Mouse (Mus musculus) midbrain, embryonic 11.5 days (tissue): ENCODE measurements at regions not wholly inside any gene's neighbourhood (a gene's known extent, or its start where the extent isn't known, plus 50 kb on each side); places are given as distances from the start of the nearest gene placed in this dataset.
"Not testable (repeated sequence)": the region's sequence is repeated elsewhere in the genome, so short reads cannot be mapped to it uniquely, and the experiment has no call there.

Experiments
- ATAC-seq: fragments of 200-750 bp; cut with Nextera tagmentation; 2 replicates; pipeline ENCODE4 v1.8.0; 2017; ENCODE audit warnings: moderate TSS enrichment, moderate library complexity; ENCODE audit not compliant: low FRiP score
- DNase-seq: peaks from one replicate; pipeline ENCODE4 v3.0.0; 2015; ENCODE audit warnings: low spot score; ENCODE audit errors: missing footprints
- H3K27ac ChIP-seq: fragments of 300-500 bp; sonication (generic); 2 replicates; pipeline ENCODE4 v1.5.1; 2014; ENCODE audit warnings: low read depth, low read length
- H3K27me3 ChIP-seq: fragments of 300-500 bp; sonication (generic); 2 replicates; pipeline ENCODE4 v1.6.1; 2014; ENCODE audit warnings: mild to moderate bottlenecking, low read length, moderate library complexity, mixed read lengths; ENCODE audit not compliant: control insufficient read depth, insufficient read depth
- H3K36me3 ChIP-seq: fragments of 300-500 bp; sonication (generic); 2 replicates; pipeline ENCODE4 v1.6.1; 2014; ENCODE audit warnings: mild to moderate bottlenecking, low read length, moderate library complexity, mixed read lengths; ENCODE audit not compliant: control insufficient read depth, insufficient read depth
- H3K4me1 ChIP-seq: fragments of 300-500 bp; sonication (generic); 2 replicates; pipeline ENCODE4 v1.6.1; 2014; ENCODE audit warnings: low read length; ENCODE audit not compliant: control insufficient read depth, insufficient read depth
- H3K4me2 ChIP-seq: fragments of 300-500 bp; sonication (generic); 2 replicates; pipeline ENCODE4 v1.6.1; 2014; ENCODE audit warnings: mild to moderate bottlenecking, moderate library complexity
- H3K4me3 ChIP-seq: fragments of 300-500 bp; sonication (generic); 2 replicates; pipeline ENCODE4 v1.5.1; 2014; ENCODE audit warnings: low read depth, low read length
- H3K9ac ChIP-seq: fragments of 300-500 bp; sonication (generic); 2 replicates; pipeline ENCODE4 v1.6.1; 2014; ENCODE audit warnings: low read length
- H3K9me3 ChIP-seq: fragments of 300-500 bp; sonication (generic); 2 replicates; pipeline ENCODE4 v1.6.1; 2016; ENCODE audit warnings: low read length; ENCODE audit not compliant: control insufficient read depth
- WGBS: fragments of 180-500 bp; shearing (Covaris S2); extraction: QIAGEN DNeasy Blood & Tissue Kit; methylation state at CpG from one replicate; pipeline ENCODE4 v1.1.7; 2014; 5-methylcytosine and 5-hydroxymethylcytosine counted together

DNA sequence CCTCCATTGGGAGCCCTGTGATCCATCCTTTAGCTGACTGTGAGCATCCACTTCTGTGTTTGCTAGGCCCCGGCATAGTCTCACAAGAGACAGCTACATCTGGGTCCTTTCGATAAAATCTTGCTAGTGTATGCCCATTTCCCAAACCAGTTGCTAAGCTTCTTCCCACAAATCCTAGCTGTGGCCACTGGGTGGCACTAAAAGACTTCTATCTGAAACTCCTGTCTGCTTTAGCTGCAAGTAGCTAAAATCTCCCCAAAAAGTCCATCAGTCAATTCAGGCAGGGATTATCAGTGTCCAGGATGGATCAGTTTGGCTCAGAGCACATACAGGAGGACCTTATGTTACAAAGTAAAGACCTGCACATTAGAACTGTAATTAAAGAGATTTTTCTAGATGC, 558.3 kb downstream of the Synb start:
- not testable (repeated sequence) for H3K4me2 ChIP-seq, H3K9ac ChIP-seq, H3K9me3 ChIP-seq, H3K4me3 ChIP-seq, H3K36me3 ChIP-seq, H3K27ac ChIP-seq, H3K4me1 ChIP-seq, H3K27me3 ChIP-seq, ATAC-seq
- 70% methylated on average over 2 of the region's 2 CpGs for WGBS
- DNase-seq, result peak; percentile 92

DNA sequence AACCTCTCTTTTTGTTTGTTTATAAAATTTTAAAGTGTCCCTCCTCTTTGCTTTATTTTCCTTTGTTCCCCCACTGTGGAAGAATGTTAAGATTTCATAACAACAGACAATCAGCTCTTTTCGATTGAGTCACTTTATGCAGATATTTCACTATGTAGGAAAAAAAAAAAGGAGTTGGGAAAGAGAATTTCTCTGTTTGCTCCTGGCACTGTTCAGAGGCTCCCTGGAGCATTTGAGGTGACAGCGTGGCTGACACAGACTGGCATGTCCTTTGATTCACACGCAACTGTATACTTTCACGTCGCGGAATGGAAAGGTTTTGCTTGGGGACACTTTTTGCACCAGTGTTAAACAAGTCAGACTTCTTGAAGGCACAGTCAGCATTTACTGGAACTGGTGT, 572.9 kb downstream of the Synb start:
- Histone ChIP-seq H3K4me2 (no peak overlapping the region), H3K27ac (no peak overlapping the region), H3K27me3 (no peaks in the 10 kb centered on the region), H3K4me3 (no peak overlapping the region), H3K36me3 (no peaks in the 10 kb centered on the region), H3K9ac (no peak overlapping the region), H3K9me3 (no peaks in the 10 kb centered on the region), H3K4me1 (no peaks in the 10 kb centered on the region)
- 73% methylated on average over 6 of the region's 6 CpGs for WGBS
- ATAC-seq (no peak), DNase-seq (no peak)

DNA sequence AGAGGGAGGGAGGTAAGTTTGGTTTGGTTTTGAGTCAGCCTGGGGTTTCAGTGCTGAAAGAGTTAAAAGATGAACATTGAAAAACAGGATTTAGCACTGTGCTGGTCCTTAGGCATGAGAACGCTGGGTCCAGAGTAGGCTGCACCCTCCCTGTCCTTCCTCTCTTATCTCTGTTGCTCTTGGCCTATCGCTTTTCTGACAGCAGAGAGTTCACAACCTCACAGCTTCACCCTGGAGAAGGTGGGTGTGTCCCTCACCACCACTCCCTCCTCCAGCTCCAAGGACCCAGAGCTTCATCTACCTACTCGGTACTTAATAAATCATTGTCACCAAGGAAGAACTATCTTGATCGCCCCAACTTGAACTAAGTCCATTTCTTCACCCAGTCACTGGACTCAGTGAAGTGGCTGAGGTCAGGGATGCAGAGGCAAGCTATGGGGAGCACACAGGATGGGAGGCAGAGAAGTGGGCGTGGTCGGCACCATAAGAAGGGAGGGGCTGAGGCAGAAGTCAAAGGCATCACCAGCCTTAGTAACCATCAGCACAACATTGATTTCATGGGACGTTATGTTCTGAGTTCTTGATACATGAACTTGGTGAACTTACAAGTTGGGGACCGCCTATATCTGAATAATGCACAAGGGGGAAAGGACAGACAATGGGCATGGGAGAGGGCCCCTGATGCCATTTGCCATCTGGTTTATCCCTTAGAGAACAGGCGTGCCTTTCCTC, 574.5 kb downstream of the Synb start:
- no peak for DNase-seq
- Histone ChIP-seq H3K36me3 (no peaks in the 10 kb centered on the region), H3K4me2 (no peak overlapping the region), H3K4me3 (no peak overlapping the region), H3K27ac (no peak overlapping the region), H3K9ac (no peak overlapping the region), H3K27me3 (no peaks in the 10 kb centered on the region), H3K9me3 (no peaks in the 10 kb centered on the region), H3K4me1 (no peaks in the 10 kb centered on the region)
- WGBS, result 84% methylated on average over 9 of the region's 9 CpGs
- no peak for ATAC-seq

DNA sequence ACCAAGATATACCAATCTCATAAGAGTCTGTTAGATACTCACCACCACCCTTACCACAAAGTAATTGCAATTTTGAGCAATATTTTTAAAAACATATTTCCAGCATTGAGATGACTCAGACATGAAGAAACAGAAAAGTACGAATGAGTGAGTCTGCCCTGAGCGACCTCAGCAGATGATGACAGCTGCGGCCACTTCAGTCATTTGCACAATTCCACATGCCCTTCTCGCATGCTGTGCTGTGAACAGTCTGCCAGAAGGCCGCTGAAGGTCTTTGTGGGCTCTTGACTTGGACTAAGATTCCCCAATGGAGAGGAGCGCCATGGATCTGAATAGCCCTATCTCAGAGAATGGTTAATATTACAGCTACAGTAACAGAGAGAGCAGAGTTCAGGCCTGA, 575.3 kb downstream of the Synb start:
- 92% methylated on average over 6 of the region's 6 CpGs for WGBS
- no peak for ATAC-seq
- no peak overlapping the region for H3K9ac ChIP-seq

More for the DNA sequence above, 575.3 kb downstream of the Synb start:
- Histone ChIP-seq H3K4me2 (no peak overlapping the region), H3K9me3 (no peaks in the 10 kb centered on the region), H3K4me1 (no peaks in the 10 kb centered on the region), H3K27me3 (no peaks in the 10 kb centered on the region), H3K27ac (no peak overlapping the region), H3K4me3 (no peak overlapping the region), H3K36me3 (no peaks in the 10 kb centered on the region)
- DNase-seq, result no peak
